Mouse (Mus musculus): ENCODE results near the gene Sis. TPM values are rescaled to one million over a fixed set of nuclear protein-coding genes. Genes with fewer than 3 reads are reported as not detected.

Gene Sis
- polyA plus RNA-seq, 1 experiment from 2014 or later, result not detected

DNA sequence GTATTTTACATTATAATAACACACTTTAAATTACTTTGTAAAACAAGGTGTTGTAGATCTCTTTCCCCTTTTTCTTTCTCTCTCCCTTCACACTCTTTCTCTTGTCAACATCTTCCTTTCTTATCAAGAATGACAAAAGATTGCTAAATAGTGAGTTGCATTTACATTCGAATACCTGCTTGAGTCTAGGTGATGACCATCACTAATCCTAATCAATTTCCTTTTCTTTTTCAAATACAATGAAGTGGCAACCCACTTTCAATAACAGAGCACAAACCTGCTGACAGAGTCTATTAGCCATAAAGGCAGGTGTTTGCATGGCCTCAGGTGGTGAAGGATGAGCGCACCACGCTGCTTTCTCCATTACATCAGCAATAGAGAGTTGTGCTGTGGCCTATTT lies 108.9 kb downstream of the Sis start:
- Histone ChIP-seq H3K27ac (ENCODE audit: low read depth, low read length) (no peak overlapping the region), H3K4me2 (ENCODE audit: low read length) (no peak overlapping the region), H3K36me3 (ENCODE audit: control insufficient read depth, insufficient read depth, low read length) (no peaks in the 10 kb centered on the region), H3K4me1 (ENCODE audit: control insufficient read depth, insufficient read depth, low read length) (no peaks in the 10 kb centered on the region), H3K9ac (ENCODE audit: low read length) (no peak overlapping the region), H3K27me3 (replicated peaks; ENCODE audit: control insufficient read depth, insufficient read depth, low read length) (no peaks in the 10 kb centered on the region), H3K4me3 (ENCODE audit: low read depth, low read length) (no peak overlapping the region), H3K9me3 (replicated peaks; ENCODE audit: control insufficient read depth, low read length) (no peaks in the 10 kb centered on the region)
- ATAC-seq (no peak), DNase-seq (ENCODE audit: low spot score) (no peak)
- 82% methylated on average over 3 of the region's 3 CpGs for WGBS

DNA sequence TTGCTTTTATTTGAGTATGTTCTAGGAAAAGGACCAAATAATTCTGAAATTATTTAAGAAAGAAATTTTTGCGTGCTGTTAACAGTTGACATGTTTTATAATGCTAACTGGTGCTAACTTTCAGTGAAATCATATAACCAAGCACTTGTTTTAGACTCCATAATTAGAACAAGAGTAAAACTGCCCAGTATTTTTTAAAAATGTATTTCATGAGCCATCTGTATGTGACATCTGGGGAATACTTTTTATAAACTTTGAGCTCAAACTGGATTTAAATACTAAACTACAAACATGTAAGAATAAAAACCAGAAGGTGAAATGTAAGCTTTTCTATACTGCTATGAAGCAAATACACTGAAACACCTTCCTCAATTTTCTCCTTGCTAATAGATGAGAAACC lies 112.3 kb downstream of the Sis start:
- WGBS, result 88% methylated on average over 1 of the region's 1 CpGs

DNA sequence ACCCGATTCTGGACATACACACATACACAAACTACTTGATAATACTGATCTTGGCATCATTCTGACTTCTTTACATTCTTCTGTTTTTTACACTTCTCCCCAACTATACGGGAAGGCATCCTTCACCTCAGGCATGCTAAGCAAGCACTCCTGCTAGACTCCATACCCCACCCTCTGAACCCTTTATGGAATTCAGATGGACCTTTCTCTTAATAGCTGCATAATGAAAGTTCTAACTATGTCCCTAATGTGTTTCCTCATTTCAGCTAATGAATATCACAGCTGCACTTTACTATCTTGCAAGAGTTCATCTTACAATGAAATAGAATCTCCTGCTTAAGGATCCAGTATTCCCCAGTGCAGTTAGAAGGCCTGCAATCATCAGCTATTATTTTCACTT lies 127.0 kb downstream of the Sis start:
- DNase-seq (ENCODE audit: low spot score) (no peak), ATAC-seq (no peak)
- Histone ChIP-seq H3K27ac (ENCODE audit: low read depth, low read length) (no peak overlapping the region), H3K4me1 (ENCODE audit: control insufficient read depth, insufficient read depth, low read length) (no peaks in the 10 kb centered on the region), H3K36me3 (ENCODE audit: control insufficient read depth, insufficient read depth, low read length) (no peaks in the 10 kb centered on the region), H3K4me3 (ENCODE audit: low read depth, low read length) (no peak overlapping the region), H3K27me3 (replicated peaks; ENCODE audit: control insufficient read depth, insufficient read depth, low read length) (no peaks in the 10 kb centered on the region), H3K9me3 (replicated peaks; ENCODE audit: control insufficient read depth, low read length) (no peaks in the 10 kb centered on the region), H3K9ac (ENCODE audit: low read length) (no peak overlapping the region), H3K4me2 (ENCODE audit: low read length) (no peak overlapping the region)
- 89% methylated on average over 2 of the region's 2 CpGs for WGBS

More for the DNA sequence above, 112.3 kb downstream of the Sis start:
- ATAC-seq (no peak), DNase-seq (ENCODE audit: low spot score) (no peak)
- Histone ChIP-seq H3K4me2 (ENCODE audit: low read length) (no peak overlapping the region), H3K36me3 (ENCODE audit: control insufficient read depth, insufficient read depth, low read length) (no peaks in the 10 kb centered on the region), H3K27ac (ENCODE audit: low read depth, low read length) (no peak overlapping the region), H3K9ac (ENCODE audit: low read length) (no peak overlapping the region), H3K27me3 (replicated peaks; ENCODE audit: control insufficient read depth, insufficient read depth, low read length) (no peaks in the 10 kb centered on the region), H3K4me1 (ENCODE audit: control insufficient read depth, insufficient read depth, low read length) (no peaks in the 10 kb centered on the region), H3K9me3 (replicated peaks; ENCODE audit: control insufficient read depth, low read length) (no peaks in the 10 kb centered on the region), H3K4me3 (ENCODE audit: low read depth, low read length) (no peak overlapping the region)

Other genes starting within 250 kb of the Sis start
- gene Slitrk3, start 89.9 kb upstream of the Sis start, polyA plus RNA-seq (2014; fragmentation: Nextera tagmentation; extraction: Ambion mirVana), result 4.4 and 5.8 TPM in 2 replicates